Mouse (Mus musculus): ENCODE data around the gene Dcaf7. TPM values are rescaled to one million over a fixed set of nuclear protein-coding genes. Genes with fewer than 3 reads are reported as not detected.
"Not testable (repeated sequence)": the region's sequence is repeated elsewhere in the genome, so short reads cannot be mapped to it uniquely, and the experiment has no call there.

Dcaf7 gene
- 40.4 and 42.5 TPM in 2 replicates for total RNA-seq (2015)
- 45.6 and 49.4 TPM in 2 replicates for total RNA-seq (2017)

- ATAC-seq (ENCODE audit: poor library complexity, severe bottlenecking), result peak; percentile 96
Measured at GRCm38 (mm10) chr11:106036548-106037417, at the start of gene Dcaf7. Gene Dcaf7, plus strand, starts transcription at chr11:106036872.

GRCm38 (mm10) chr11:105987446-105987845 is 49.2 kb upstream of the Dcaf7 start:
- no peak for ATAC-seq (ENCODE audit: poor library complexity, severe bottlenecking)

- peak; percentile 22 for ATAC-seq (ENCODE audit: poor library complexity, severe bottlenecking)
Measured at GRCm38 (mm10) chr11:105989446-105989845, 47.2 kb upstream of the Dcaf7 start.

- peak; percentile 88 for ATAC-seq (ENCODE audit: poor library complexity, severe bottlenecking)
Measured at GRCm38 (mm10) chr11:105990231-105990630, 46.4 kb upstream of the Dcaf7 start.

- ATAC-seq (ENCODE audit: poor library complexity, severe bottlenecking), result no peak
Measured at GRCm38 (mm10) chr11:105994375-105994774, 42.3 kb upstream of the Dcaf7 start, which contains the start of gene Ace3. Gene Ace3, plus strand, starts transcription at chr11:105994675.

- no peak for ATAC-seq (ENCODE audit: poor library complexity, severe bottlenecking)
Measured at GRCm38 (mm10) chr11:106000062-106000461, 36.6 kb upstream of the Dcaf7 start.

GRCm38 (mm10) chr11:106001718-106002117 is 35.0 kb upstream of the Dcaf7 start:
- ATAC-seq (ENCODE audit: poor library complexity, severe bottlenecking), result peak; percentile 67

GRCm38 (mm10) chr11:106004576-106004975 is 32.1 kb upstream of the Dcaf7 start:
- ATAC-seq (ENCODE audit: poor library complexity, severe bottlenecking), result no peak

GRCm38 (mm10) chr11:106005970-106006369 is 30.7 kb upstream of the Dcaf7 start:
- ATAC-seq (ENCODE audit: poor library complexity, severe bottlenecking), result no peak

GRCm38 (mm10) chr11:106007821-106008220 is 28.9 kb upstream of the Dcaf7 start, which contains the start of gene Kcnh6:
Gene Kcnh6, plus strand, starts transcription at chr11:106008124.
- ATAC-seq (ENCODE audit: poor library complexity, severe bottlenecking), result peak; percentile 77

- ATAC-seq (ENCODE audit: poor library complexity, severe bottlenecking), result no peak
Measured at GRCm38 (mm10) chr11:106012711-106013110, 24.0 kb upstream of the Dcaf7 start.

- no peak for ATAC-seq (ENCODE audit: poor library complexity, severe bottlenecking)
Measured at GRCm38 (mm10) chr11:106013556-106014225, 23.0 kb upstream of the Dcaf7 start.

- no peak for ATAC-seq (ENCODE audit: poor library complexity, severe bottlenecking)
Measured at GRCm38 (mm10) chr11:106016440-106016839, 20.2 kb upstream of the Dcaf7 start.

- ATAC-seq (ENCODE audit: poor library complexity, severe bottlenecking), result 0 out of 2 replicates have a peak, but pooled peaks have one; percentile 30
Measured at GRCm38 (mm10) chr11:106020051-106020763, 16.5 kb upstream of the Dcaf7 start.

GRCm38 (mm10) chr11:106025774-106026173 is 10.9 kb upstream of the Dcaf7 start:
- no peak for ATAC-seq (ENCODE audit: poor library complexity, severe bottlenecking)

- ATAC-seq (ENCODE audit: poor library complexity, severe bottlenecking), result peak; percentile 86
Measured at GRCm38 (mm10) chr11:106026465-106027151, 10.1 kb upstream of the Dcaf7 start.

GRCm38 (mm10) chr11:106027607-106028006 is 9.1 kb upstream of the Dcaf7 start:
- ATAC-seq (ENCODE audit: poor library complexity, severe bottlenecking), result no peak

- not testable (repeated sequence) for ATAC-seq (ENCODE audit: poor library complexity, severe bottlenecking)
Measured at GRCm38 (mm10) chr11:106032074-106032473, 4.6 kb upstream of the Dcaf7 start.

GRCm38 (mm10) chr11:106033491-106033919 is 3.2 kb upstream of the Dcaf7 start:
- ATAC-seq (ENCODE audit: poor library complexity, severe bottlenecking), result peak; percentile 28

- no peak for ATAC-seq (ENCODE audit: poor library complexity, severe bottlenecking)
Measured at GRCm38 (mm10) chr11:106034986-106035385, 1.7 kb upstream of the Dcaf7 start.
